Mouse (Mus musculus) erythroblast, embryonic 14.5 days (primary cell): Measurements from ENCODE around the gene Ric8b.

ENCODE experiments used
- GATA1 ChIP-seq: IDR thresholded peaks from 2 replicates; pipeline ENCODE4 v1.6.1; 2012; ENCODE audit warnings: low read length, inconsistent platforms, mixed read lengths
- TAL1 ChIP-seq: IDR thresholded peaks from 3 replicates; pipeline ENCODE4 v1.6.1; 2012; ENCODE audit warnings: low read length, inconsistent platforms, mixed read lengths

GRCm38 (mm10) chr10:85046585-85046984, 129.2 kb downstream of the Ric8b start:
- TF ChIP-seq GATA1 (no peak), TAL1 (no peak)
